Mouse (Mus musculus) right cerebral cortex, postnatal 4 days (tissue): ENCODE data around the gene Stbd1.

Experiments used
- DNase-seq: peaks from one replicate; pipeline ENCODE4 v3.0.0-alpha.2; 2022

The Stbd1 gene

GRCm38 (mm10) chr5:92602691-92603690 is at the start of gene Stbd1:
Gene Stbd1, plus strand, starts transcription at chr5:92603041.
- DNase-seq = peak; percentile 53

- DNase-seq = no peak
Measured at GRCm38 (mm10) chr5:92553939-92554338, 48.9 kb upstream of the Stbd1 start.

- no peak for DNase-seq
Measured at GRCm38 (mm10) chr5:92554443-92554842, 48.4 kb upstream of the Stbd1 start.

- DNase-seq = peak; percentile 9
Measured at GRCm38 (mm10) chr5:92554891-92555511, 47.8 kb upstream of the Stbd1 start, which contains the start of gene Fam47e. Gene Fam47e, plus strand, starts transcription at chr5:92555069.

- DNase-seq = no peak
Measured at GRCm38 (mm10) chr5:92555905-92556304, 46.9 kb upstream of the Stbd1 start.

GRCm38 (mm10) chr5:92557508-92557907 is 45.3 kb upstream of the Stbd1 start:
- no peak for DNase-seq

- DNase-seq = no peak
Measured at GRCm38 (mm10) chr5:92560201-92560600, 42.6 kb upstream of the Stbd1 start.

GRCm38 (mm10) chr5:92562002-92562401 is 40.8 kb upstream of the Stbd1 start:
- DNase-seq = no peak

GRCm38 (mm10) chr5:92571232-92571631 is 31.6 kb upstream of the Stbd1 start:
- DNase-seq = no peak

- no peak for DNase-seq
Measured at GRCm38 (mm10) chr5:92579559-92579958, 23.3 kb upstream of the Stbd1 start.

GRCm38 (mm10) chr5:92585932-92586331 is 16.9 kb upstream of the Stbd1 start:
- DNase-seq = no peak

GRCm38 (mm10) chr5:92595026-92595425 is 7.8 kb upstream of the Stbd1 start:
- DNase-seq = no peak

- no peak for DNase-seq
Measured at GRCm38 (mm10) chr5:92596865-92597264, 6.0 kb upstream of the Stbd1 start.

- DNase-seq = no peak
Measured at GRCm38 (mm10) chr5:92599030-92599429, 3.8 kb upstream of the Stbd1 start.

- no peak for DNase-seq
Measured at GRCm38 (mm10) chr5:92604452-92605247, 1.8 kb downstream of the Stbd1 start.

- no peak for DNase-seq
Measured at GRCm38 (mm10) chr5:92607492-92608229, 4.8 kb downstream of the Stbd1 start.

- no peak for DNase-seq
Measured at GRCm38 (mm10) chr5:92612756-92613155, 9.9 kb downstream of the Stbd1 start.

GRCm38 (mm10) chr5:92621883-92622282 is 19.0 kb downstream of the Stbd1 start:
- no peak for DNase-seq

GRCm38 (mm10) chr5:92627896-92628295 is 25.1 kb downstream of the Stbd1 start:
- DNase-seq = no peak

GRCm38 (mm10) chr5:92633526-92633925 is 30.7 kb downstream of the Stbd1 start:
- no peak for DNase-seq

GRCm38 (mm10) chr5:92634916-92635315 is 32.1 kb downstream of the Stbd1 start:
- no peak for DNase-seq

- DNase-seq = no peak
Measured at GRCm38 (mm10) chr5:92635891-92636290, 33.0 kb downstream of the Stbd1 start.
